Mouse (Mus musculus) intestine, embryonic 14.5 days (tissue): ENCODE data around the gene Hfm1. TPM values are rescaled to one million over a fixed set of nuclear protein-coding genes. Genes with fewer than 3 reads are reported as not detected.

Experiments
- ATAC-seq: fragments of 200-750 bp; cut with Nextera tagmentation; replicated peaks from 2 replicates; pipeline ENCODE4 v1.8.0; 2017; ENCODE audit warnings: low read depth, moderate number of reproducible peaks, moderate TSS enrichment, moderate library complexity; ENCODE audit not compliant: low FRiP score, low TSS enrichment
- DNase-seq: peaks from one replicate; pipeline ENCODE4 v3.0.0-alpha.2; 2018; ENCODE audit warnings: low spot score
- H3K27ac ChIP-seq: fragments of 300-500 bp; sonication (generic); 2 replicates; pipeline ENCODE4 v1.5.1; 2014; ENCODE audit warnings: low read depth, mild to moderate bottlenecking, control low read depth
- H3K27me3 ChIP-seq: fragments of 300-500 bp; sonication (generic); replicated peaks from 2 replicates; pipeline ENCODE4 v1.6.1; 2014; ENCODE audit warnings: low read length, control low read depth; ENCODE audit not compliant: control insufficient read depth, insufficient read depth
- H3K36me3 ChIP-seq: fragments of 300-500 bp; sonication (generic); 2 replicates; pipeline ENCODE4 v1.6.1; 2014; ENCODE audit warnings: low read length, control low read depth; ENCODE audit not compliant: control insufficient read depth, insufficient read depth
- H3K4me1 ChIP-seq: fragments of 300-500 bp; sonication (generic); replicated peaks from 2 replicates; pipeline ENCODE4 v1.6.1; 2014; ENCODE audit warnings: low read length, control low read depth, mixed read lengths; ENCODE audit not compliant: control insufficient read depth, insufficient read depth
- H3K4me2 ChIP-seq: fragments of 300-500 bp; sonication (generic); 2 replicates; pipeline ENCODE4 v1.6.1; 2014; ENCODE audit warnings: low read length
- H3K4me3 ChIP-seq: fragments of 300-500 bp; sonication (generic); 2 replicates; pipeline ENCODE4 v1.5.1; 2014; ENCODE audit warnings: low read depth, low read length, control low read depth, mixed read lengths
- H3K9ac ChIP-seq: fragments of 300-500 bp; sonication (generic); 2 replicates; pipeline ENCODE4 v1.6.1; 2014; ENCODE audit warnings: mild to moderate bottlenecking, low read length
- H3K9me3 ChIP-seq: fragments of 300-500 bp; sonication (generic); 2 replicates; pipeline ENCODE4 v1.6.1; 2016; ENCODE audit warnings: low read length, control low read depth; ENCODE audit not compliant: control insufficient read depth
- WGBS: fragments of 180-500 bp; shearing (Covaris S2); extraction: QIAGEN DNeasy Blood & Tissue Kit; methylation state at CpG from one replicate; pipeline ENCODE4 v1.1.7; 2014; 5-methylcytosine and 5-hydroxymethylcytosine counted together
- polyA plus RNA-seq: library from polyadenylated mRNA; unstranded; fragments of >200 nt; fragmentation: Nextera tagmentation; extraction: Ambion mirVana; gene quantifications from 2 replicates; pipeline ENCODE4 v1.2.1, GENCODE M21; 2014

Gene Hfm1
- polyA plus RNA-seq, 1 experiment from 2014 or later = 1.5 TPM

- Histone ChIP-seq H3K4me1 (no peaks in the 10 kb centered on the region), H3K9me3 (no peaks in the 10 kb centered on the region), H3K4me3 (no peak overlapping the region), H3K36me3 (no peaks in the 10 kb centered on the region), H3K27me3 (no peaks in the 10 kb centered on the region), H3K9ac (no peak overlapping the region), H3K27ac (no peak overlapping the region), H3K4me2 (no peak overlapping the region)
- WGBS = 88% methylated on average over 4 of the region's 4 CpGs
- DNase-seq = no peak
- ATAC-seq = no peak
Observed at GRCm38 (mm10) chr5:106885517-106885916, 40.6 kb downstream of the Hfm1 start.

- Histone ChIP-seq H3K27ac (no peak overlapping the region), H3K36me3 (no peaks in the 10 kb centered on the region), H3K4me3 (no peak overlapping the region), H3K4me2 (no peak overlapping the region), H3K9ac (no peak overlapping the region), H3K9me3 (no peaks in the 10 kb centered on the region), H3K4me1 (no peaks in the 10 kb centered on the region), H3K27me3 (no peaks in the 10 kb centered on the region)
- 71% methylated on average over 1 of the region's 1 CpGs for WGBS
- ATAC-seq (no peak), DNase-seq (no peak)
Observed at GRCm38 (mm10) chr5:106876438-106876837, 49.7 kb downstream of the Hfm1 start.

DNA sequence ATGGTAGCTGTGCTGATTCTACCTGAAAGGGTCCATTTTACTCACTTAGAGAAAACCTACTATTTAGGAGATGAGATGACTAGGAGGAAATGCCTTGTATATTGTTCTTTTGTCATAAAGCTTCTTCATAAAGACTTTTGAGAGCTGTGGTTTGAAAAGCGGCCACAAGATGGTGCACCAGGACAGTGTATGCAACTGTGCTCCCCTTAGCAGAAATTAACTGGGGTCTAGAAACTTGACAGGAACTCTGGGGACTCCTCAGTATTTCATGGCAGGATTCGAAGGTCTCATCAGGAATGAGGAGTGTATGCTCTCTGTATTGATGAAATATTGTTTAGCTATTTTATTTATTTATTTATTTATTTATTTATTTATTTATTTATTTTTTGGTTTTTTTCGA, 65.7 kb downstream of the Hfm1 start:
- Histone ChIP-seq H3K36me3 (no peaks in the 10 kb centered on the region), H3K4me3 (no peak overlapping the region), H3K4me2 (no peak overlapping the region), H3K4me1 (no peaks in the 10 kb centered on the region), H3K9me3 (no peaks in the 10 kb centered on the region), H3K27me3 (no peaks in the 10 kb centered on the region), H3K9ac (no peak overlapping the region), H3K27ac (no peak overlapping the region)
- WGBS = 39% methylated on average over 3 of the region's 3 CpGs
- peak; percentile 83 for DNase-seq
- ATAC-seq = no peak

DNA sequence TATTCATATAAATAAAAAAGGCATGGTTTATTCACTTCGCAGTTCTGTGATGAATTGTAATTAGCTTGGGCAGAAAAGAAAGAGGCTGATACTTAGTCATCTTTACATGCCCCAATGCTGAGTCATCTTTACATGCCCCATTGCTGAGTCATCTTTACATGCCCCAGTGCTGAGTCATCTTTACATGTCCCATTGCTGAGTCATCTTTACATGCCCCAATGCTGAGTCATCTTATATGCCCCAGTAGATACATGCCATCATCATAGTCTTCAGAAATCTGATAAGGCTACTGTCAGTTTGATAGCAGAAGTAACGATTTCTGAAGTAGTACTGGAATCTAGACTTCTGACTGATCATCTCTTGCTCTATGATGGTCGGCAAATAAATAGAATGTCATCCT, 72.8 kb downstream of the Hfm1 start:
- no peak for ATAC-seq
- no peaks in the 10 kb centered on the region for H3K36me3 ChIP-seq
- H3K9me3 ChIP-seq = no peaks in the 10 kb centered on the region
- no peak overlapping the region for H3K27ac ChIP-seq
- H3K4me1 ChIP-seq = no peaks in the 10 kb centered on the region
- no peaks in the 10 kb centered on the region for H3K27me3 ChIP-seq
- H3K4me2 ChIP-seq = no peak overlapping the region
- no peak overlapping the region for H3K4me3 ChIP-seq
- H3K9ac ChIP-seq = no peak overlapping the region
- DNase-seq = no peak
- 94% methylated on average over 3 of the region's 3 CpGs for WGBS

DNA sequence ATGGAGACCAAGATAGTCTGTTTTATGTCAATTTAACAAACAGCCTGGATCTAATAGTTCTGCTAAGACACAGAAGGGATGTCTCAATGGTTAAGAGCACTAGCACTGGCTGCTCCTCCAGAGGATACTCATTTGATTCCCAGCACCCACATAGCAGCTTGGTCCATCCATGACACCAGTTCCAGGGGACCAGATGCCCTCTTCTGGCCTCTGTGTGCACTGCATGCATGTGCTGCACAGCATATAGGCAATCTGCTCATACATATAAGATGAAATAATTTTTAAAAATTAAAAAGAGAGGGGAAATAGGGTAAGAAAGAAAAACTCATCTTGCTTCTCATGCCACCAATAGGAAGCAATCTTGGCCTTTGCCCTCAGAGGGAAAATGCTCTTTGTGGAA, 79.1 kb downstream of the Hfm1 start:
- H3K4me1 ChIP-seq = no peaks in the 10 kb centered on the region

DNA sequence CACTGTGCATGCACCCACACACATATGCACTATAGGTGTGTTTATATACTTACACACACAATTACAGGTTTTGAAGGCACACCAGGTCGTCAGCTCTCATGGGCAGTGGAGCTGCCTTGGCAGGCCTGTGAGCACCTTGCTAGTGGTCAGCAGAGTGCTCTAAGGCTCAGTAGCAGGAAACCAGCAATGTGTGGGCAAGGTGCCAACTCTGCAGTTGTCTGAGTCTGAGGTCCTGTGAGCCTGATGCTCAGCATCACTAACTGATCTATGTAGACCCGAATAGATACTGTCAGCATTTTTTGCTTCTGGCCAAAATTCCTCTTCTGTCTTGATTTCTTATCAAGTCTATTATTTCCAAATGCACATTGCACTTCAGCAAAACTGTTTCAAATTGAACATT, 82.2 kb downstream of the Hfm1 start:
- no peaks in the 10 kb centered on the region for H3K36me3 ChIP-seq
- ATAC-seq = no peak
- no peak overlapping the region for H3K4me2 ChIP-seq
- DNase-seq = no peak
- no peak overlapping the region for H3K9ac ChIP-seq
- 75% methylated on average over 2 of the region's 2 CpGs for WGBS
- no peaks in the 10 kb centered on the region for H3K9me3 ChIP-seq
- H3K27ac ChIP-seq = no peak overlapping the region
- H3K4me3 ChIP-seq = no peak overlapping the region
- no peaks in the 10 kb centered on the region for H3K4me1 ChIP-seq
- H3K27me3 ChIP-seq = no peaks in the 10 kb centered on the region

More for the DNA sequence above, 79.1 kb downstream of the Hfm1 start:
- Histone ChIP-seq H3K4me2 (no peak overlapping the region), H3K27ac (no peak overlapping the region), H3K9me3 (no peaks in the 10 kb centered on the region), H3K36me3 (no peaks in the 10 kb centered on the region), H3K27me3 (no peaks in the 10 kb centered on the region), H3K9ac (no peak overlapping the region), H3K4me3 (no peak overlapping the region)
- ATAC-seq = no peak
- no peak for DNase-seq

DNA sequence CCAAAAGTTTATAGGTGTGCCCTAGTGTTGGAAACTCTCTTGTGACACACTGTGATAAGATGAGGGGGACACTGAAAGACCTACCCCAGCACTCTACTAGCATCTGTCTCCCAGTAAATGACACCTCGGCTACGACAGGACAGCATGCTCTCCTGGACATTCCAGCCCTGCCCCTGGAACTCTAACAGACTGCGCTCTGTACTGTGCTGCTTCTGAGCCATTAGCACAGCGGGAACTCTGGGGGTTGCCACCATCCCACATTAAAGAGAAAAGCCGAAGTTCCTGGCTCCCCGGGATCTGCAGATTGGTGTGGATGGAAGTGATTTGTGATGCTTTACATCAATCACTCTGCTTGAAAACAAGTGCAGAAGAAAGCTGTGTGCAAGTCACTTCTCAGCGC, 93.1 kb downstream of the Hfm1 start:
- Histone ChIP-seq H3K27me3 (no peaks in the 10 kb centered on the region), H3K27ac (no peak overlapping the region), H3K4me3 (no peak overlapping the region), H3K4me1 (no peaks in the 10 kb centered on the region), H3K9me3 (no peaks in the 10 kb centered on the region), H3K36me3 (no peaks in the 10 kb centered on the region), H3K9ac (no peak overlapping the region), H3K4me2 (no peak overlapping the region)
- no peak for ATAC-seq
- 22% methylated on average over 7 of the region's 7 CpGs for WGBS
- DNase-seq = no peak

DNA sequence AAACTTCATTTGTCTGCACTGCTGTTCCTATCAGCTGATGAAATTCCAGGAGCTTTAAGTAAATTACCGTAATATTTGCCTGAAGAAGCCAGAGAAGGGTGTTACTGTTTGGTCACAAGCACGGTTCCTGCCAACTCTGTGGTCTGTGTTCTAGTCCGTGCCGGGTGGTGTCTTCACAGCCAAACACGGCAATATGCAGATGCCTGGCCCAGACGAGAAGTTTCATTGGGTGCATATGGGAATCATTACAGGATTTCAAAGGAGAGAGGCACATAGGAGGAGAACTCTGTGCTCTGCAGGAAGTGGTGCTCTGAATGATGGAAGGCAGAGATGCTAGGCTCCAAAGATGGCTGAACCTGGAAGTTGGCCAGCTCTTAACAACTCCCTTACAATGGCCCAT, 94.7 kb downstream of the Hfm1 start:
- no peak for ATAC-seq
- no peaks in the 10 kb centered on the region for H3K4me1 ChIP-seq
- no peak for DNase-seq

DNA sequence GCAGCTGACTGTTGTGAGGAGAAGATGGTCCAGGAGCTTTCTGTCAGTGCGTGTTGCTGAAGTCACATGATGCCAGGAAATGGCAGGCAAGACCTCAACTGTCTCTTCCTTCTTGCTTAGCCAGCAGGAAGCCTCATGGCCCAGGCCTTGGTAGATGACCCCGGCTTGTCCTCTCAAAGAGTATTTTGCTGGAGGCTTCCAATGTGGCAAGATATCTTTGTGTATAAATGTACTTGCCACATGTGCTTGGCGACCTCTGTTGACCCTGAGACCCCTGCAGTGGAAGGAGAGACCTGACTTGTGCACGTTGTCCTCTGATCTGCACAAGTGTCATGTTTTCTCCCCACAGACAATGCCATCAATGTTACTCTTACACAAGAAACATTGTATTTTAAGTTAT, 95.3 kb downstream of the Hfm1 start:
- no peak overlapping the region for H3K27ac ChIP-seq
- no peak overlapping the region for H3K9ac ChIP-seq
- no peak overlapping the region for H3K4me2 ChIP-seq
- DNase-seq = no peak
- no peak for ATAC-seq
- H3K9me3 ChIP-seq = no peaks in the 10 kb centered on the region
- no peaks in the 10 kb centered on the region for H3K27me3 ChIP-seq
- no peaks in the 10 kb centered on the region for H3K4me1 ChIP-seq
- no peaks in the 10 kb centered on the region for H3K36me3 ChIP-seq
- H3K4me3 ChIP-seq = no peak overlapping the region
- 73% methylated on average over 4 of the region's 4 CpGs for WGBS

More for the DNA sequence above, 94.7 kb downstream of the Hfm1 start:
- Histone ChIP-seq H3K9me3 (no peaks in the 10 kb centered on the region), H3K9ac (no peak overlapping the region), H3K36me3 (no peaks in the 10 kb centered on the region), H3K27ac (no peak overlapping the region), H3K4me3 (no peak overlapping the region), H3K27me3 (no peaks in the 10 kb centered on the region), H3K4me2 (no peak overlapping the region)
- WGBS = 76% methylated on average over 6 of the region's 6 CpGs
